Mouse (Mus musculus): ENCODE data around the gene Gm49388. TPM values are rescaled to one million over a fixed set of nuclear protein-coding genes. Genes with fewer than 3 reads are reported as not detected.

The Gm49388 gene
- not detected in 2 replicates for polyA plus RNA-seq (2015; fragmentation: Nextera tagmentation; extraction: Ambion mirVana)

DNA sequence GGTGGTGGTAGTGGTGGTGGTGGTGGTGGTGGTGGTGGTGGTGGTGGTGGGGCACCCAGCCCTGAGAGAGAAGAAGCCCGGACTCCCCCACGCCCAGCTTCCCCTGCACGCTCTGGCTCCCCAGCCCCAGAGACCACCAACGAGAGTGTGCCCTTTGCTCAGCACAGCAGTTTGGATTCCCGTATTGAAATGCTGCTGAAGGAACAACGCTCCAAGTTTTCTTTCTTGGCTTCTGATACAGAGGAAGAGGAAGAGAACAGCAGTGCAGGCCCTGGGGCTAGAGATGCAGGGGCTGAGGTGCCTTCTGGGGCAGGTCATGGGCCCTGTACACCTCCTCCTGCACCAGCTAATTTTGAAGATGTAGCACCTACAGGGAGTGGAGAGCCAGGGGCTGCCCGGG, at the start of gene Gm49388:
TSS of gene Gm49388 (plus strand) at position 301 of the 400 bp plus-strand sequence.

DNA sequence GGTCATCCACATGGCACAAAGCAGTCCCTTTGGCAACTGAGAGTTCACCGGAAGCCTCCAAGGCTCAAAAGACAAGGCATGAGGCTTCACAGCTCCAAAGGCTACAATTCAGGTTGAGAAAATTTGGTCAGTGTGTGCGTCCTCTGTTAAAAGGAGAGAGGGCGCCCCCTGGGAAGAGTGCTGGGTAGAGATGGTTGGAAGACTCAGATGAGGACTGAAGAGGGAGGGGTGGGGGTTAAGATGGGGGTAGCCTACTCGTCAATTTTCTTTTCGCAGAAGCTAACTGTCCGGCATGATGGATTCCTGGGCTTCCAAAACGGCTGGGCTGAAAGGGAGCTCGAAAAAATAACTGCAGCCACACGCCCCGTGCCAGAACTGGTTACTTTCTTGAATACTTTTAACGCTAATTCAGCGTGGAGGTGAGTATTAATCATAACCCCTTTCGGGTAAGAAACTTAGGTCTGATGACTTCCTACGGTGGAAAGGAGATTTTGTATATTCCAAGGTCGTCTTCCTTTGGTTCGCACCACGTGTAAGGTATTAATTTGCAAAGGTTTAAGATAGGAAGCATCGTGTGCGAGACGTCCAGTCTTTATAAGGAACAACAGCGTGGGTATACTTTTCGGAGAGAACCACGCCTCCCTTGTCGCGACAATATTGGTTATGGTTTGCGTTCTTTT, 40.9 kb upstream of the Gm49388 start, which contains the start of gene Fbxl19:
TSS of gene Fbxl19 (plus strand) at position 178 of the 680 bp plus-strand sequence.

DNA sequence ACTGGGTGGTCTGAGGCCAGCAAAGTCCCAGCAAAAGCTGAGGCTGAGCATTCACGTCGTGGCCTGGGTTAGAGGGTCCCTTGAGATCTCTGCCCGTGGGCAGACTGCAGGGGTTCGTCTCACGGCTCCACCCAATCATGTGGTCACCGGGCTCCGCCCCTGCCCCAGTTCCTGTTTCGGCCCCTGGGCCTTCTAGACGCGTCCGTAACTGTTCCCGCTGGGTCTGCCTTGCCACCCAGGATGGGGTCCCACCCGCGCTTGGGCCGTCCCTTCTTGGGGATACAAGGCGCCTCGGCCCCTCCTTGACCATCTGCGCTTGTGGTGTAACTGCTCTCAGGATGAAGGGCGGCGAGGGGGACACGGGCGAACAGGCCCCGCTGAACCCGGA, 15.8 kb upstream of the Gm49388 start, which contains the start of gene Orai3:
TSS of gene Orai3 (plus strand) at position 165 of the 388 bp plus-strand sequence.

GRCm38 (mm10) chr7:127776426-127776825, 9.0 kb upstream of the Gm49388 start, which contains the start of gene Setd1a:
Gene Setd1a (plus strand): TSS chr7:127776670.

GRCm38 (mm10) chr7:127800435-127801009, 15.1 kb downstream of the Gm49388 start, which contains the start of gene Hsd3b7:
Gene Hsd3b7 (plus strand): TSS chr7:127800604.

DNA sequence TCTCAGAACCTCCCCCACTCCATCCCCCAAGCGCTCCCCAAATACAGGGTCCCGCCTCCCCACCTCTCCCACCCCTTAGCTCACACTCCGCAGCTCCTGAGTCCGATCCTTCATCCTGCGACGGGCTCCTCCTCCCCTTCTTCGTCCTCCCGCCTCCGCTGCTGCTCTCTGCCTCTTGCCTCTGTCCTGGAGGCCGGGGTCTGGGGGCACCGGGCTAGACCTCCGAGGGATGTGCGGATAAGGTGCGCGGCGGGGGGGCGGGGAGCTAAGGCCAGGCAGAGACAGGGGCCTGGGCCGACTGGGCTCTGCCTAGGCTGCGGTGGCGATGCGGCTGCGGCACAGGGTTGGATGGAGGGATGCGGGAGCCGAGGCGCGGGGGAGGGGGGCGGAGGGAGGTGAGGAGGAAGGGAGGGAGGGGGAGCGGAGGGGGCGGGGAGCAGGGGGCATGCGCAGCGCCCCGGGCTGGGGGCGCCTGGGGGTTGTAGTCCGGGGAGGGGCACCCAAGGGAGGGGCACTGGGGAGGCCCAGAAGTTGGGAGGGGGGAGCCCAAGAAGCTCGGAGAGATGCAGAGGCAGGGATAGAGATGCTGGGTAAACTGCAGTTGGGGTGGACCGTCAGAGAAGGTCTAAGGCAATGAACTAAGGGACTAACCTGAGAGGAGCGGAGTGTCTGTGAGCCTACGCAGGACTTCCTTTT, 38.9 kb downstream of the Gm49388 start, which contains the start of the genes Stx4a and Stx1b:
TSS of gene Stx4a (plus strand) at position 119 of the 696 bp plus-strand sequence.
TSS of gene Stx1b (minus strand) at position 374 of the 696 bp plus-strand sequence.

Other genes with a start within 250 kb of the Gm49388 start
- 2.2 and 6.3 TPM in 2 replicates for gene Tmem265, start 224.2 kb upstream of the Gm49388 start, polyA plus RNA-seq (2015; fragmentation: Nextera tagmentation; extraction: Ambion mirVana)
- 32.2 and 45.6 TPM in 2 replicates for gene Phkg2, start 212.3 kb upstream of the Gm49388 start, polyA plus RNA-seq (2015; fragmentation: Nextera tagmentation; extraction: Ambion mirVana)
- 8.9 and 15.7 TPM in 2 replicates for gene Ccdc189, start 197.0 kb upstream of the Gm49388 start, polyA plus RNA-seq (2015; fragmentation: Nextera tagmentation; extraction: Ambion mirVana)
- 17.1 and 22.9 TPM in 2 replicates for gene Rnf40, start 196.8 kb upstream of the Gm49388 start, polyA plus RNA-seq (2015; fragmentation: Nextera tagmentation; extraction: Ambion mirVana)
- gene Zfp629, start 169.8 kb upstream of the Gm49388 start, polyA plus RNA-seq (2015; fragmentation: Nextera tagmentation; extraction: Ambion mirVana), result 4.5 and 5.9 TPM in 2 replicates
- 137 and 174 TPM in 2 replicates for gene Bcl7c, start 76.7 kb upstream of the Gm49388 start, polyA plus RNA-seq (2015; fragmentation: Nextera tagmentation; extraction: Ambion mirVana)
- gene Ctf1, start 72.9 kb upstream of the Gm49388 start, polyA plus RNA-seq (2015; fragmentation: Nextera tagmentation; extraction: Ambion mirVana), result 9.4 and 12.0 TPM in 2 replicates
- gene Ctf2, start 53.4 kb upstream of the Gm49388 start, polyA plus RNA-seq (2015; fragmentation: Nextera tagmentation; extraction: Ambion mirVana), result 0.06 and 0.10 TPM in 2 replicates
- gene Fbxl19, start 41.1 kb upstream of the Gm49388 start, polyA plus RNA-seq (2015; fragmentation: Nextera tagmentation; extraction: Ambion mirVana), result 1.9 and 2.2 TPM in 2 replicates
- gene Orai3, start 15.8 kb upstream of the Gm49388 start, polyA plus RNA-seq (2015; fragmentation: Nextera tagmentation; extraction: Ambion mirVana), result 22.4 and 30.3 TPM in 2 replicates
- 18.0 and 18.3 TPM in 2 replicates for gene Setd1a, start 8.9 kb upstream of the Gm49388 start, polyA plus RNA-seq (2015; fragmentation: Nextera tagmentation; extraction: Ambion mirVana)
- 38.2 and 51.3 TPM in 2 replicates for gene Hsd3b7, start 15.0 kb downstream of the Gm49388 start, polyA plus RNA-seq (2015; fragmentation: Nextera tagmentation; extraction: Ambion mirVana)
- 36.1 and 40.7 TPM in 2 replicates for gene Stx4a, start 38.7 kb downstream of the Gm49388 start, polyA plus RNA-seq (2015; fragmentation: Nextera tagmentation; extraction: Ambion mirVana)
- gene Stx1b, start 38.9 kb downstream of the Gm49388 start, polyA plus RNA-seq (2015; fragmentation: Nextera tagmentation; extraction: Ambion mirVana), result 4.0 and 5.3 TPM in 2 replicates
- gene Zfp646, start 90.6 kb downstream of the Gm49388 start, polyA plus RNA-seq (2015; fragmentation: Nextera tagmentation; extraction: Ambion mirVana), result 5.1 and 5.5 TPM in 2 replicates
- gene Zfp668, start 91.2 kb downstream of the Gm49388 start, polyA plus RNA-seq (2015; fragmentation: Nextera tagmentation; extraction: Ambion mirVana), result 8.6 and 10.2 TPM in 2 replicates
- 0.72 and 0.84 TPM in 2 replicates for gene Prss53, start 105.4 kb downstream of the Gm49388 start, polyA plus RNA-seq (2015; fragmentation: Nextera tagmentation; extraction: Ambion mirVana)
- gene Gm21974, start 109.8 kb downstream of the Gm49388 start, polyA plus RNA-seq (2015; fragmentation: Nextera tagmentation; extraction: Ambion mirVana), result not detected in 2 replicates
- 209 and 232 TPM in 2 replicates for gene Vkorc1, start 110.0 kb downstream of the Gm49388 start, polyA plus RNA-seq (2015; fragmentation: Nextera tagmentation; extraction: Ambion mirVana)
- gene Bckdk, start 118.5 kb downstream of the Gm49388 start, polyA plus RNA-seq (2015; fragmentation: Nextera tagmentation; extraction: Ambion mirVana), result 87.5 and 128 TPM in 2 replicates
- gene Kat8, start 126.9 kb downstream of the Gm49388 start, polyA plus RNA-seq (2015; fragmentation: Nextera tagmentation; extraction: Ambion mirVana), result 23.3 and 29.7 TPM in 2 replicates
- gene Prss8, start 144.5 kb downstream of the Gm49388 start, polyA plus RNA-seq (2015; fragmentation: Nextera tagmentation; extraction: Ambion mirVana), result 1.0 and 2.5 TPM in 2 replicates
- gene Prss36, start 161.1 kb downstream of the Gm49388 start, polyA plus RNA-seq (2015; fragmentation: Nextera tagmentation; extraction: Ambion mirVana), result 12.9 and 13.1 TPM in 2 replicates
- 170 and 234 TPM in 2 replicates for gene Fus, start 181.8 kb downstream of the Gm49388 start, polyA plus RNA-seq (2015; fragmentation: Nextera tagmentation; extraction: Ambion mirVana)
- 37.4 and 57.5 TPM in 2 replicates for gene Pycard, start 208.3 kb downstream of the Gm49388 start, polyA plus RNA-seq (2015; fragmentation: Nextera tagmentation; extraction: Ambion mirVana)
- gene Trim72, start 218.3 kb downstream of the Gm49388 start, polyA plus RNA-seq (2015; fragmentation: Nextera tagmentation; extraction: Ambion mirVana), result 0.15 TPM in 1 of 2 replicates, not detected in the other

All from adrenal gland, postnatal 0 days (tissue).